Mouse (Mus musculus) hindbrain, embryonic 15.5 days (tissue): ENCODE measurements around the gene Zfhx3. TPM values are rescaled to one million over a fixed set of nuclear protein-coding genes. Genes with fewer than 3 reads are reported as not detected.

ENCODE experiments used
- ATAC-seq: fragments of 200-750 bp; cut with Nextera tagmentation; 2 replicates; pipeline ENCODE4 v1.8.0; 2017; ENCODE audit warnings: low read depth, moderate number of reproducible peaks, moderate TSS enrichment; ENCODE audit not compliant: low FRiP score
- H3K27ac ChIP-seq: fragments of 300-500 bp; sonication (generic); replicated peaks from 2 replicates; pipeline ENCODE4 v1.5.1; 2015; ENCODE audit warnings: mild to moderate bottlenecking, inconsistent platforms
- H3K27me3 ChIP-seq: fragments of 300-500 bp; sonication (generic); 2 replicates; pipeline ENCODE4 v1.6.1; 2015; ENCODE audit warnings: control low read depth, inconsistent platforms
- H3K36me3 ChIP-seq: fragments of 300-500 bp; sonication (generic); 2 replicates; pipeline ENCODE4 v1.6.1; 2015; ENCODE audit warnings: control low read depth, inconsistent platforms
- H3K4me1 ChIP-seq: fragments of 300-500 bp; sonication (generic); replicated peaks from 2 replicates; pipeline ENCODE4 v1.6.1; 2015; ENCODE audit warnings: control low read depth, inconsistent platforms
- H3K4me2 ChIP-seq: fragments of 300-500 bp; sonication (generic); 2 replicates; pipeline ENCODE4 v1.6.1; 2015; ENCODE audit warnings: moderate library complexity, mild to moderate bottlenecking, inconsistent platforms
- H3K4me3 ChIP-seq: fragments of 300-500 bp; sonication (generic); 2 replicates; pipeline ENCODE4 v1.5.1; 2015; ENCODE audit warnings: mild to moderate bottlenecking, inconsistent platforms
- H3K9ac ChIP-seq: fragments of 300-500 bp; sonication (generic); 2 replicates; pipeline ENCODE4 v1.6.1; 2015; ENCODE audit warnings: inconsistent platforms
- H3K9me3 ChIP-seq: fragments of 300-500 bp; sonication (generic); 2 replicates; pipeline ENCODE4 v1.6.1; 2016; ENCODE audit warnings: control low read depth, inconsistent platforms
- WGBS: fragments of 180-500 bp; shearing (Covaris S2); methylation state at CpG from one replicate; pipeline ENCODE4 v1.1.7; 2015; 5-methylcytosine and 5-hydroxymethylcytosine counted together
- polyA plus RNA-seq: library from polyadenylated mRNA; unstranded; fragments of >200 nt; fragmentation: Nextera tagmentation; extraction: Ambion mirVana; gene quantifications from 2 replicates; pipeline ENCODE4 v1.2.1, GENCODE M21; 2015

Gene Zfhx3
- polyA plus RNA-seq, 1 experiment from 2014 or later: 23.5 TPM

- WGBS: 87% methylated on average over 6 of the region's 6 CpGs
- no peak for ATAC-seq
- no peak overlapping the region for H3K4me2 ChIP-seq
Measured at GRCm38 (mm10) chr8:108883381-108883780, 940.9 kb downstream of the Zfhx3 start.

GRCm38 (mm10) chr8:108884947-108885346 is 942.5 kb downstream of the Zfhx3 start:
- Histone ChIP-seq H3K4me1 (peaks cover 53% of the 10 kb centered on the region), H3K27me3 (no peaks in the 10 kb centered on the region), H3K4me2 (no peak overlapping the region), H3K9ac (0 out of 2 replicates have a peak overlapping the region, but pooled peaks have one; percentile 5), H3K4me3 (no peak overlapping the region), H3K27ac (peak overlapping the region; percentile 70), H3K36me3 (no peaks in the 10 kb centered on the region), H3K9me3 (no peaks in the 10 kb centered on the region)
- WGBS: 36% methylated on average over 4 of the region's 4 CpGs
- no peak for ATAC-seq

More at GRCm38 (mm10) chr8:108883381-108883780, 940.9 kb downstream of the Zfhx3 start:
- H3K4me1 ChIP-seq: peaks cover 38% of the 10 kb centered on the region
- H3K27me3 ChIP-seq: no peaks in the 10 kb centered on the region
- no peak overlapping the region for H3K27ac ChIP-seq
- no peak overlapping the region for H3K9ac ChIP-seq
- H3K36me3 ChIP-seq: no peaks in the 10 kb centered on the region
- no peaks in the 10 kb centered on the region for H3K9me3 ChIP-seq
- H3K4me3 ChIP-seq: no peak overlapping the region

- H3K4me3 ChIP-seq: no peak overlapping the region
- H3K4me2 ChIP-seq: no peak overlapping the region
- H3K9ac ChIP-seq: 0 out of 2 replicates have a peak overlapping the region, but pooled peaks have one; percentile 5
- H3K36me3 ChIP-seq: no peaks in the 10 kb centered on the region
- H3K27me3 ChIP-seq: no peaks in the 10 kb centered on the region
- no peaks in the 10 kb centered on the region for H3K9me3 ChIP-seq
- WGBS: 23% methylated on average over 14 of the region's 14 CpGs
- peak overlapping the region; percentile 70 for H3K27ac ChIP-seq
- peak; percentile 59 for ATAC-seq
- peaks cover 53% of the 10 kb centered on the region for H3K4me1 ChIP-seq
Measured at GRCm38 (mm10) chr8:108885450-108885849, 943.0 kb downstream of the Zfhx3 start.

GRCm38 (mm10) chr8:108885861-108886260 is 943.4 kb downstream of the Zfhx3 start:
- Histone ChIP-seq H3K4me1 (peaks cover 53% of the 10 kb centered on the region), H3K4me2 (no peak overlapping the region), H3K27ac (peak overlapping the region; percentile 70), H3K4me3 (no peak overlapping the region), H3K27me3 (no peaks in the 10 kb centered on the region), H3K9ac (no peak overlapping the region), H3K36me3 (no peaks in the 10 kb centered on the region), H3K9me3 (no peaks in the 10 kb centered on the region)
- 22% methylated on average over 12 of the region's 12 CpGs for WGBS
- no peak for ATAC-seq

- Histone ChIP-seq H3K4me1 (peaks cover 53% of the 10 kb centered on the region), H3K36me3 (no peaks in the 10 kb centered on the region), H3K27ac (peak overlapping the region; percentile 70; the same call in 1 of the 2 replicates), H3K9ac (no peak overlapping the region), H3K9me3 (no peaks in the 10 kb centered on the region), H3K4me2 (peak overlapping the region; percentile 29), H3K4me3 (no peak overlapping the region), H3K27me3 (no peaks in the 10 kb centered on the region)
- 16% methylated on average over 12 of the region's 12 CpGs for WGBS
- 0 out of 2 replicates have a peak, but pooled peaks have one; percentile 2 for ATAC-seq
Measured at GRCm38 (mm10) chr8:108886599-108887255, 944.3 kb downstream of the Zfhx3 start.

- Histone ChIP-seq H3K9me3 (no peaks in the 10 kb centered on the region), H3K27ac (0 out of 2 replicates have a peak overlapping the region, but pooled peaks have one; percentile 70), H3K27me3 (no peaks in the 10 kb centered on the region), H3K9ac (no peak overlapping the region), H3K4me1 (peaks cover 53% of the 10 kb centered on the region), H3K4me3 (no peak overlapping the region), H3K36me3 (no peaks in the 10 kb centered on the region), H3K4me2 (peak overlapping the region; percentile 29; the same call in 1 of the 2 replicates)
- WGBS: 51% methylated on average over 14 of the region's 14 CpGs
- 0 out of 2 replicates have a peak, but pooled peaks have one; percentile 4 for ATAC-seq
Measured at GRCm38 (mm10) chr8:108887256-108887615, 944.8 kb downstream of the Zfhx3 start.

GRCm38 (mm10) chr8:108887890-108888289 is 945.4 kb downstream of the Zfhx3 start:
- no peaks in the 10 kb centered on the region for H3K27me3 ChIP-seq
- peaks cover 53% of the 10 kb centered on the region for H3K4me1 ChIP-seq
- no peak overlapping the region for H3K4me2 ChIP-seq
- H3K36me3 ChIP-seq: no peaks in the 10 kb centered on the region
- H3K27ac ChIP-seq: 0 out of 2 replicates have a peak overlapping the region, but pooled peaks have one; percentile 23
- ATAC-seq: no peak
- H3K4me3 ChIP-seq: no peak overlapping the region
- H3K9me3 ChIP-seq: no peaks in the 10 kb centered on the region
- WGBS: 90% methylated on average over 8 of the region's 8 CpGs
- no peak overlapping the region for H3K9ac ChIP-seq

- no peaks in the 10 kb centered on the region for H3K36me3 ChIP-seq
- 0 out of 2 replicates have a peak overlapping the region, but pooled peaks have one; percentile 14 for H3K4me2 ChIP-seq
- peaks cover 53% of the 10 kb centered on the region for H3K4me1 ChIP-seq
- no peak for ATAC-seq
- H3K9ac ChIP-seq: no peak overlapping the region
- H3K27me3 ChIP-seq: no peaks in the 10 kb centered on the region
- no peaks in the 10 kb centered on the region for H3K9me3 ChIP-seq
- WGBS: 56% methylated on average over 4 of the region's 4 CpGs
- no peak overlapping the region for H3K4me3 ChIP-seq
- H3K27ac ChIP-seq: 0 out of 2 replicates have a peak overlapping the region, but pooled peaks have one; percentile 28
Measured at GRCm38 (mm10) chr8:108888924-108889323, 946.5 kb downstream of the Zfhx3 start.

- Histone ChIP-seq H3K4me1 (peaks cover 53% of the 10 kb centered on the region), H3K9me3 (no peaks in the 10 kb centered on the region), H3K4me3 (no peak overlapping the region), H3K27me3 (no peaks in the 10 kb centered on the region), H3K36me3 (no peaks in the 10 kb centered on the region), H3K27ac (no peak overlapping the region), H3K9ac (no peak overlapping the region), H3K4me2 (no peak overlapping the region)
- 43% methylated on average over 5 of the region's 5 CpGs for WGBS
- ATAC-seq: no peak
Measured at GRCm38 (mm10) chr8:108889406-108889805, 947.0 kb downstream of the Zfhx3 start.

GRCm38 (mm10) chr8:108894287-108894686 is 951.8 kb downstream of the Zfhx3 start:
- WGBS: 56% methylated on average over 10 of the region's 10 CpGs
- H3K27ac ChIP-seq: no peak overlapping the region
- no peaks in the 10 kb centered on the region for H3K27me3 ChIP-seq
- no peak for ATAC-seq
- H3K4me3 ChIP-seq: no peak overlapping the region
- H3K4me1 ChIP-seq: peaks cover 37% of the 10 kb centered on the region
- no peak overlapping the region for H3K4me2 ChIP-seq
- no peak overlapping the region for H3K9ac ChIP-seq
- no peaks in the 10 kb centered on the region for H3K9me3 ChIP-seq
- H3K36me3 ChIP-seq: no peaks in the 10 kb centered on the region

- 0 out of 2 replicates have a peak overlapping the region, but pooled peaks have one; percentile 28 for H3K27ac ChIP-seq
- 25% methylated on average over 18 of the region's 18 CpGs for WGBS
- no peaks in the 10 kb centered on the region for H3K9me3 ChIP-seq
- peak overlapping the region; percentile 35; the same call in 1 of the 2 replicates for H3K4me2 ChIP-seq
- H3K27me3 ChIP-seq: no peaks in the 10 kb centered on the region
- H3K36me3 ChIP-seq: no peaks in the 10 kb centered on the region
- ATAC-seq: peak; percentile 46; the same call in 1 of the 2 replicates
- 0 out of 2 replicates have a peak overlapping the region, but pooled peaks have one; percentile 3 for H3K9ac ChIP-seq
- peaks cover 54% of the 10 kb centered on the region for H3K4me1 ChIP-seq
- no peak overlapping the region for H3K4me3 ChIP-seq
Measured at GRCm38 (mm10) chr8:108896468-108897346, 954.3 kb downstream of the Zfhx3 start.
